Mouse (Mus musculus): Measurements from ENCODE around the gene Wdr63. TPM values are rescaled to one million over a fixed set of nuclear protein-coding genes. Genes with fewer than 3 reads are reported as not detected.

The Wdr63 gene
- polyA plus RNA-seq, 1 experiment from 2014 or later = not detected

DNA sequence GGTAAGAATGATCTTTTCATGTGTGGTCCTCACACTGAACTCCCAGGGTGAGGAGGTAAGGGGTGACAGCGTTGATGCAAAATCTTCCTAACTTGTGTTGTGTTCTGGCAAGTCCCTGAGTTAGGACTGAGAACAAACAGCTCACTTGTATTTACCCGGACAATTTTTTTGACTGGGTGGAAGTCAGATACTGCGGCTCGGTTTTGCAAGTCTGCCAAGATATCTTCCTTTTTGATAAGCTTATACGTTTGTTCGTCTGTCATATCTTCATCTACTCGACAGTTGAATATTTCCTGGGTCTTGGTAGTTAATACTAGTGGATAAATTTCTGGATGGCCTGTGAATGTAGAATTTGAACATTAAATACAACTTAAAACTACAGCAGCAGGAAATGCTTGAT, 10.9 kb downstream of the Wdr63 start:
- H3K27ac ChIP-seq (replicated peaks) = no peak overlapping the region
- no peak overlapping the region for H3K4me3 ChIP-seq
- H3K9me3 ChIP-seq = peaks cover under 1% of the 10 kb centered on the region; the same call in 1 of the 2 replicates
- no peak overlapping the region for H3K9ac ChIP-seq
- peaks cover 15% of the 10 kb centered on the region for H3K4me1 ChIP-seq
- no peaks in the 10 kb centered on the region for H3K36me3 ChIP-seq
- H3K4me2 ChIP-seq = no peak overlapping the region
- 55% methylated on average over 7 of the region's 7 CpGs for WGBS
- ATAC-seq (ENCODE audit: extremely low read depth, insufficient number of reproducible peaks, low FRiP score, low TSS enrichment) = no peak
- H3K27me3 ChIP-seq (replicated peaks) = no peaks in the 10 kb centered on the region

- Histone ChIP-seq H3K36me3 (no peaks in the 10 kb centered on the region), H3K27ac (replicated peaks) (no peak overlapping the region), H3K4me2 (no peak overlapping the region), H3K4me3 (no peak overlapping the region), H3K4me1 (peaks cover 8% of the 10 kb centered on the region), H3K9ac (no peak overlapping the region), H3K27me3 (replicated peaks) (no peaks in the 10 kb centered on the region), H3K9me3 (no peaks in the 10 kb centered on the region)
- 85% methylated on average over 10 of the region's 10 CpGs for WGBS
- no peak for ATAC-seq (ENCODE audit: extremely low read depth, insufficient number of reproducible peaks, low FRiP score, low TSS enrichment)
Measured at GRCm38 (mm10) chr3:146095066-146095465, 12.9 kb downstream of the Wdr63 start.

GRCm38 (mm10) chr3:146090988-146091657, 16.8 kb downstream of the Wdr63 start:
- Histone ChIP-seq H3K9me3 (no peaks in the 10 kb centered on the region), H3K4me1 (no peaks in the 10 kb centered on the region), H3K4me2 (no peak overlapping the region), H3K27me3 (replicated peaks) (no peaks in the 10 kb centered on the region), H3K36me3 (no peaks in the 10 kb centered on the region), H3K9ac (no peak overlapping the region), H3K4me3 (no peak overlapping the region), H3K27ac (replicated peaks) (no peak overlapping the region)
- no peak for ATAC-seq (ENCODE audit: extremely low read depth, insufficient number of reproducible peaks, low FRiP score, low TSS enrichment)
- 86% methylated on average over 13 of the region's 13 CpGs for WGBS

DNA sequence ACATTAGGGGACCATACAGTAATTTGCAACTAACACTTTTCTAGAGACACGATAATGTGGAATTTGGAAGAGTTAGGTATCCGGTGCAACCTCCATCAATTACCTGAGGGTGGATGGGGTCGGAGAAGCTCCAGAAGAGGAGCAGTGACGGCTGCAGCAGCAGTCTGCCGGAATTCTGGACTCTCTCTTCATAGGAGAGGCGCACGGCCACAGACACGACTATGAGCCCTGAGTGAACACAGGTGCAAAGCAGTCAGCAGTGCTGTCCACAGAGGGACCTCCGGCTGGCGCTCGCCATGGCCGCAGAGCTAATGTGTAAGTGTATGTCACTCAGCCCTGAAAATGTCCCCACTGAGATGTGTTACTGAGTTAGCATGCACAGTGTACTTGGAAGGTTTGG, 27.7 kb downstream of the Wdr63 start:
- Histone ChIP-seq H3K9ac (no peak overlapping the region), H3K36me3 (no peaks in the 10 kb centered on the region), H3K27me3 (replicated peaks) (no peaks in the 10 kb centered on the region), H3K9me3 (no peaks in the 10 kb centered on the region; the same call in 1 of the 2 replicates), H3K4me2 (no peak overlapping the region), H3K27ac (replicated peaks) (no peak overlapping the region), H3K4me1 (no peaks in the 10 kb centered on the region), H3K4me3 (no peak overlapping the region)
- ATAC-seq (ENCODE audit: extremely low read depth, insufficient number of reproducible peaks, low FRiP score, low TSS enrichment) = no peak
- WGBS = 82% methylated on average over 12 of the region's 12 CpGs

GRCm38 (mm10) chr3:146072780-146073179, 35.1 kb downstream of the Wdr63 start:
- Histone ChIP-seq H3K27me3 (replicated peaks) (no peaks in the 10 kb centered on the region), H3K4me1 (no peaks in the 10 kb centered on the region), H3K9ac (no peak overlapping the region), H3K27ac (replicated peaks) (no peak overlapping the region), H3K36me3 (no peaks in the 10 kb centered on the region), H3K9me3 (no peaks in the 10 kb centered on the region), H3K4me3 (no peak overlapping the region), H3K4me2 (no peak overlapping the region)
- 70% methylated on average over 7 of the region's 7 CpGs for WGBS
- ATAC-seq (ENCODE audit: extremely low read depth, insufficient number of reproducible peaks, low FRiP score, low TSS enrichment) = no peak

DNA sequence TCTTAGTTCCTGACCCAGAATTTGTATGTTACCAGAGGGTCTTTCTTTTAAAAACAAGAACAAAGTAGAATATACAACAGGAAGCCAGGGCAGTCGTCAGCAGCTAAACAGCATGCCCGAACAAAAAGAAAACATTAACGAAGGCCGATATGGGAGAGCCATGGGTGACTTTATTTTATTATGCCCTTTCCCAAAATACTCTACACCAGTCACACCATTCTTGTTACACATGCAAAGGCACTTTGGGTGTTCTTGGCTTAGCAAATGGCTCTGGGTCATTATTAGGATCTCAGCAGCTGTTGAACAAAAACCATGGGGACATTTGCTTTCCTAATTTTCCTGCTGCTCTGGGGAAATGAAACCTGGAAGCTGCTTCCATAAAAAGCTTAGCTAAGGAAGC, 38.7 kb downstream of the Wdr63 start:
- no peaks in the 10 kb centered on the region for H3K4me1 ChIP-seq
- no peak overlapping the region for H3K4me2 ChIP-seq
- H3K27me3 ChIP-seq (replicated peaks) = no peaks in the 10 kb centered on the region
- H3K4me3 ChIP-seq = no peak overlapping the region
- no peak for ATAC-seq (ENCODE audit: extremely low read depth, insufficient number of reproducible peaks, low FRiP score, low TSS enrichment)
- H3K36me3 ChIP-seq = no peaks in the 10 kb centered on the region
- no peak overlapping the region for H3K9ac ChIP-seq
- no peak overlapping the region for H3K27ac ChIP-seq (replicated peaks)
- no peaks in the 10 kb centered on the region for H3K9me3 ChIP-seq
- WGBS = 73% methylated on average over 4 of the region's 4 CpGs

DNA sequence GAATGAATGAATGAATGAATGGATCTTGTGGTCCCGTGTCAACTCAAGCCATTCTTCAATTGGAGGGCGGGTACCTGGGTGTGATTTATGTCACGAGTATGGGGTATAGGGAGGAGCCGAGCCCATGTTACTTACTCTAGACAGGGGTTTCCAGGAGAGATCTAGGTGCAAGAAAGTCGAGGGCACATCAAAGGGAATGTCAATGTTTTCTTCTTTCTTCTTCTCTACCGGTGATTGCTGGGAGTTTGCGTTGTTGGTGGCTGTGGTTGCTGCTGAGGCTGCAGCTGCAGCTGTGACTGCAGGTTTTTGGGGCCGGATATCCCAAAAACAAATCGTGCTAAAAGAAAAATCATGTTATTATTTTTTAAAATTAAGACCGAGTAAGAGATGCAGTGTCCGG, 44.8 kb downstream of the Wdr63 start:
- Histone ChIP-seq H3K36me3 (no peaks in the 10 kb centered on the region), H3K9ac (no peak overlapping the region), H3K4me3 (no peak overlapping the region), H3K9me3 (no peaks in the 10 kb centered on the region), H3K4me2 (no peak overlapping the region), H3K27me3 (replicated peaks) (no peaks in the 10 kb centered on the region), H3K4me1 (no peaks in the 10 kb centered on the region), H3K27ac (replicated peaks) (no peak overlapping the region)
- no peak for ATAC-seq (ENCODE audit: extremely low read depth, insufficient number of reproducible peaks, low FRiP score, low TSS enrichment)
- WGBS = 78% methylated on average over 11 of the region's 11 CpGs

DNA sequence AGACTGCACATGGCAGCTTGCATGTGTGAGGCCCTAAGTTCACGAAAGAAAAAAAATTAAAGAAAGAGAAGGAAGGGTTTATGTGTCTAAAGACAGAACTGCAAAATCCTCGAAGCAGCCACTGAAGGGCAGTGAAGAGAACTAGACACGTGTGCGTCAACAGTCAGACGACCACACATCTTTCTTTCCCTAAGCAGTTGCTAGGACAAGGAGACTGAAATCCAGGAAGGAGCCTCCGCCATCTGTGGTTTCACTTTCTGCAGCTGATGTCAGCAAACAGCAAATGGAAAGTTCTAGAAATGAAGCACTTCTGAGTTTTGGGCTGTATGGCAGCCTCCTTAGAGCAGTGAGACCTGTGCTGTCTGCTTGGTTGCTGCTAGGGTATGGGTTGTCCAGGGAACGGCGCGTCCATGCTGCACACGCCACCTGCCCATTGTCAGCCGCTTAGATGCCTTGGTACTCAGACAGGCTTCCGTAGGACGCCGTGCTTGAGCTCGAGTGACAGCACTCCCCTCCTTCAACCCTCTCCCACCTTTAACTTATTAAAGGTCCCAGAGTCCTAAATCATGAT, 48.5 kb downstream of the Wdr63 start:
- no peaks in the 10 kb centered on the region for H3K4me1 ChIP-seq

DNA sequence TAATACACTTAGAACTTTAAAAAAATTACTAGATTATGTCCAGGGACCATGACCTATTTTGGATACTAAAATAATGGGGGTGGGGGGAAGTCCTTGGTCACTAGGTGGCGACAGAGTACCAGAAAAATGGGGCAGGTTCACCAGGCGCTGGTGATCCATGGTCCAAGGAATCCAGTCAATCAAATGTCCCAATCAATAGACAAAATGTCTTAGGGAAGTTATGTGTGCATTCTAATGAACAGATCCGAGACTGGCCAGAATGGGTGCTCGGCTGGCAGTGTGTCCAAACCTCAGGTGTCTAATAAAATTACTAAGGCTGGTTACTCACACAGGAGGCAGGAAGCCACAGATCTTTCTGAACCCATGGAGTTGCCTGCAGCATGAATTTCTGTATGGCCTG, 49.7 kb downstream of the Wdr63 start:
- 14% methylated on average over 4 of the region's 4 CpGs for WGBS
- Histone ChIP-seq H3K27me3 (replicated peaks) (peaks cover 5% of the 10 kb centered on the region; the same call in 1 of the 2 replicates), H3K4me3 (no peak overlapping the region), H3K27ac (replicated peaks) (no peak overlapping the region), H3K9me3 (no peaks in the 10 kb centered on the region), H3K4me2 (no peak overlapping the region), H3K4me1 (peaks cover 2% of the 10 kb centered on the region; the same call in 1 of the 2 replicates), H3K9ac (no peak overlapping the region), H3K36me3 (no peaks in the 10 kb centered on the region)
- no peak for ATAC-seq (ENCODE audit: extremely low read depth, insufficient number of reproducible peaks, low FRiP score, low TSS enrichment)

More for the DNA sequence above, 48.5 kb downstream of the Wdr63 start:
- Histone ChIP-seq H3K9ac (no peak overlapping the region), H3K9me3 (no peaks in the 10 kb centered on the region), H3K27me3 (replicated peaks) (peaks cover 5% of the 10 kb centered on the region; the same call in 1 of the 2 replicates), H3K4me3 (no peak overlapping the region), H3K36me3 (no peaks in the 10 kb centered on the region), H3K27ac (replicated peaks) (no peak overlapping the region), H3K4me2 (no peak overlapping the region)
- WGBS = 74% methylated on average over 15 of the region's 15 CpGs
- ATAC-seq (ENCODE audit: extremely low read depth, insufficient number of reproducible peaks, low FRiP score, low TSS enrichment) = no peak

GRCm38 (mm10) chr3:146057131-146057530, 50.8 kb downstream of the Wdr63 start:
- WGBS = 77% methylated on average over 7 of the region's 7 CpGs
- no peaks in the 10 kb centered on the region for H3K36me3 ChIP-seq
- H3K4me2 ChIP-seq = no peak overlapping the region
- no peaks in the 10 kb centered on the region for H3K9me3 ChIP-seq
- H3K27me3 ChIP-seq (replicated peaks) = peaks cover 5% of the 10 kb centered on the region; the same call in 1 of the 2 replicates
- peaks cover 9% of the 10 kb centered on the region for H3K4me1 ChIP-seq
- H3K27ac ChIP-seq (replicated peaks) = no peak overlapping the region
- H3K9ac ChIP-seq = no peak overlapping the region
- H3K4me3 ChIP-seq = no peak overlapping the region
- no peak for ATAC-seq (ENCODE audit: extremely low read depth, insufficient number of reproducible peaks, low FRiP score, low TSS enrichment)

DNA sequence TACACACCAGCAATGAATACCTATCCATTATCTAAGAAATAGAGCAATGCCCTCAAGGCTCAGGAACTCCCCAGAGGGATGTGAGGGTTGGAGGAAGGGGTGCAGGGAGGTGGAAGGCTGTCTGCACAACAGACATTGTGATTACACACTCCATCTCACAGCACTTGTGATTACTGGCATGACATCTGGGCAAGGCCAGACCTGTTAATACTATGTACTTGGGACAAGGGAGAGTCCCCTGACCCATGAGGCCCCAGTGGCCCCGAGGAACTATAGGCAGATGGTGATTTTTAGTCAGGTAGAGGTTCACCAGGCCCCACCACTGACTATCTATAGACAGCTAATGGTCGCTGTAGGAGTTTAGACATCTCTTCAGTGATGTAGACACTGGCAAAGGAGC, 54.1 kb downstream of the Wdr63 start:
- Histone ChIP-seq H3K27me3 (replicated peaks) (peaks cover 5% of the 10 kb centered on the region; the same call in 1 of the 2 replicates), H3K4me1 (peaks cover 21% of the 10 kb centered on the region), H3K4me3 (no peak overlapping the region), H3K9me3 (no peaks in the 10 kb centered on the region), H3K9ac (no peak overlapping the region), H3K27ac (replicated peaks) (no peak overlapping the region), H3K36me3 (no peaks in the 10 kb centered on the region), H3K4me2 (no peak overlapping the region)
- WGBS = 74% methylated on average over 2 of the region's 2 CpGs
- no peak for ATAC-seq (ENCODE audit: extremely low read depth, insufficient number of reproducible peaks, low FRiP score, low TSS enrichment)

All from heart, embryonic 13.5 days (tissue).